Mouse (Mus musculus) embryonic fibroblast, embryonic 13.5 days (primary cell): ENCODE measurements around the gene Guca1b.

Experiments used
- CTCF ChIP-seq: IDR thresholded peaks from 2 replicates; pipeline ENCODE4 v1.5.1; 2011; ENCODE audit warnings: mild to moderate bottlenecking, control low read depth, low read length, moderate library complexity, borderline replicate concordance; ENCODE audit not compliant: insufficient read depth
- POLR2A ChIP-seq: IDR thresholded peaks from 2 replicates; pipeline ENCODE4 v1.6.1; 2011; ENCODE audit warnings: low read depth, mild to moderate bottlenecking, control low read depth, low read length, moderate library complexity

DNA sequence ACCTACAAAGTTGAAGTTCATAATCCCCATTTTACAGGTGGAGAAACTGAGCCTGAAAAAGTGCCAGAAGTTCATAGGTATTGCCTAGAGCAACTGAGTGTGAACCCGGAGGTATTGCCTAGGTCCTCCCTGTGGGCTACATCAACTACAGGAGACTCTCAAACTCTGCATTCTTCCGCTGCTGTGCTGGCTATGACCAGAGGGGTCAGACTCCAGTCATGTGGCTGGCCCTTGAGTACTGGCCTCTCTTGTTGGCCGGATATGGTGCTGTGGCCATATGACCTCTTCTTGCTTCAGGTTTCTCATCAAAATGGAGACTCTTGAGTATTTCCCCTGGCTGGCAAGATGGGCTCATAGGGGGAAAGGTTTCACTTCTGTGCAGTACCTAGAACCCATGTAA, 57.1 kb downstream of the Guca1b start:
- no peak for TF ChIP-seq CTCF
- no peak for TF ChIP-seq POLR2A
